Mouse (Mus musculus) left cerebral cortex, postnatal 25 days (tissue): Measurements from ENCODE around the gene Usf3. TPM values are rescaled to one million over a fixed set of nuclear protein-coding genes. Genes with fewer than 3 reads are reported as not detected.

ENCODE experiments used
- DNase-seq, 2 experiments: peaks; one replicate each; pipeline ENCODE4 v3.0.0; 2022; ENCODE audit warnings: low spot score in 2 of 2, mixed read lengths in 1 of 2
- intact Hi-C: fragments of 180-260 bp; cut with DNase I; formaldehyde crosslinking; loops from one replicate; pipeline ENCODE4 v1.15.1; 2025
- total RNA-seq, 2 experiments: library from RNA; stranded (reverse); gene quantifications; 2 replicates each; pipeline ENCODE4 v1.2.3; 2021

Gene Usf3
- total RNA-seq, 2 experiments from 2014 or later = 37.5 to 38.4 TPM

DNA sequence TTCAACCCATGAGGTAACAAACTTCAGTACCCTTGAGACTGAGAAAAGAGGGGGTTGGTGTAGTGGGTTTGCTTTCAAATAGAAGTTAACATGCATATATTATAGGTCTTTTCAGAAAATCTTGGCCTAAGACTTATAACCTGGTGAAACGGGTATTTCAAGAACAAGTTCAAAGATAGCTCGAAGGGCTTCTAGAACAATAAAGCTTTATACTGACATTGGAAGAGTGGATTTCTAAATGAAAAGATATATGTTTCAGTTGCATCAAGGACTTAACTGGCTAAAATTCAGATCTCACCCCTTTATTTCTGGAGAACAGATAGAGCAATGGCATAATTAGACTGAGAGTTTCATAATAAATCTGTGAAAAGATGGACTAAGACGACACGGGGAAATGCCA is 4.1 kb upstream of the Usf3 start:
- no peak for DNase-seq
- intact Hi-C loops = no loop called here

- DNase-seq = peak; percentile 98 to 100
- intact Hi-C loops = loop anchor here (2.0 to 5.0 kb wide), 3 partner anchors 34 to 190 kb away; partner anchors contain the start of genes Atp6v1a, Naa50 and Spice1
These were observed 520 bp upstream of the Usf3 start for GRCm38 (mm10) chr16:44172297-44173154.

- DNase-seq = no peak
- intact Hi-C loops = loop anchor here (2.0 to 5.0 kb wide), 3 partner anchors 35 to 188 kb away; partner anchors contain the start of genes Atp6v1a, Naa50 and Spice1
These were observed 1.0 kb downstream of the Usf3 start for GRCm38 (mm10) chr16:44173966-44174530.

GRCm38 (mm10) chr16:44175001-44175400 is 2.0 kb downstream of the Usf3 start:
- intact Hi-C loops = no loop called here

DNA sequence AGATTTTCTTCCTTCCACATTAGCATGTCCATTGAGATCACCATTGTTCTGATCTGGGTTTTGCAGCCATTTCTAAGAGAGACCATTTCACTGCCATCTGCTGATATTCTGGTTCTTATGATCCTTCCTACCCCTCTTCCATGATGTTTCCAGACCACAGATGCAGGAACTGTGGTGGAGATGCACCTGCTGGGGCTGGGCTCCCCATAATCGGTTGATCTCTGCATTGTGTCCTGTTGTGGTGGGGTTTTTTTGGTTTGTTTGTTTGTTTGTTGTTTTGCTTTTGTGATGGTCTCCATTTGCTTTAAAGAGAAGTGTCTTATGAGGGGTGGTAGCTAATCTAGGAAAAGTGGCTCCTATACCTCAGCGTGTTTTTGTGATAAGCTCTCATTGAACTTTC is 3.5 kb downstream of the Usf3 start:
- no peak for DNase-seq
- intact Hi-C loops = no loop called here

More at GRCm38 (mm10) chr16:44175001-44175400, 2.0 kb downstream of the Usf3 start:
- DNase-seq = no peak

DNA sequence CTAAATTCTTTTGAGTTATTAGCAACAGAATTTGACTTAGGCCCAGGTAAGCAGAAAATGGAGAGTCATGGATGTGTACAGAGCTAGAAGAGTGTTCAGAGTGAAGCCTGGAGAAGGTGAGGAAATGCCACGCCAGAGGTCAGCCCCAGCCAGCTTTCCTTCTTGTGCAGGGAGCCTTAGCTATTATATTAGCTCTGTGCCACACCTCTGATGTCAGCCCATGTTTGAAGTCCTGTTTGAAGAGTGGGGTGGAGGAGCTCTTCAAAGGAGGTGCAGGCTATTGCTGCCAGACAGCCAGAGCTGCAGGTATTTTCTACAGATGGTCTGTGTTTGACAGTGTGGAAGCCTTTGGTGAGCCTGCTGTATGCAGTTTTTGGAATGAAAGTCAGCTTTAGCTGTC is 5.5 kb downstream of the Usf3 start:
- intact Hi-C loops = no loop called here

DNA sequence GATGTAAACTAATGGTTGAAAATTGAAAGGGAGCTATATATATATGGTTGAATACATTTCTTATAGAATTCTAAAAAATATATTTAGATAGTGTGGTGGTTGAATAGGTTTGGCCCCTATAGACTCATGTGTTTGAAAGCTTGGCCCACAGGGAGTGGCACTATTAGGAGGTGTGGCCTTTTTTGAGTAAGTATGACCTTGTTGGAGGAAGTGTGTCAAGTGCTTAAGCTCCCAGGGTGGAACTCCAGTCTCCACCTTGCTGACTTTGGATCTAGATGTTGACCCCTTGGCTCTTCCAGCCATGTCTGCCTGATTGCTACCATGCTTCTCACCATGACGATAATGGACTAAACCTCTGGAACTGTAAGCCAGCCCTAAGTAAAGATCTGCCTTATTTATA is 9.6 kb downstream of the Usf3 start:
- DNase-seq = no peak
- intact Hi-C loops = no loop called here

More for the DNA sequence above, 5.5 kb downstream of the Usf3 start:
- DNase-seq = no peak

DNA sequence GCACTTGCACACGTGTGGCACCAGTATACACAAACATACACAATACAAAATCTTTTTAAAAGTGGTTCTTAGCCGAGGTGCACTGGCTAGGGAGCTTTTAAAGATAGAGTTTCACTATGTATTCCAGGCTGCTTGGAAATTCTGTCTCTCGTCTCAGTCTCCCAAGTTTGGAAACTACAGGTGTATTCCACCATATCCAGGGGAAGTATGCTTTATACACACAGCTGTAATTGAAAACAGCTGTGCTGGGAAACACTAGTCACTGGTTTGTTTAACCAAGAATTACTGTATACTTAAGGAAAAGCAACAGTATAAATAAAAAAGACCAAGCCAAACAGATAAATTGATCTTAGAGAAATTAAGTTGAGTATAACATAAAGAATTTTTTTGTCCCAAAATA is 11.7 kb downstream of the Usf3 start:
- no peak for DNase-seq
- intact Hi-C loops = no loop called here

DNA sequence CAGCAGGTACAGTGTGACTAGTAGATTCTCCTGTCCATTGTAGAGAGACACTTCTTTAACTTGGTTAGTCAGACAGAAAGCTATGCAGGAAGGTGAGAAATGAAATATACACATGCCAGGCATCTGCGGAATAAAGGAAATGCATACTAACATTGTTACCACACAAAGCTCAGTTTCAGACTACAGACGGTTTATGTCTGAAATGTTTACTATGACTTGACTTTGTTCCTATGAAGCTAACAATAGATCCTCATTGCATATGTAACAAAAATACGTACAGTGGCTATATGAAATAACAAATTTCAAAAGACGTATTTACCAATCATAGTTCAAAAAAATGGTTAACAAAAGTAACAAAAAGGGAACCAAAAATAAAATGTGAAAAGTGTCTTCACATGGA is 14.1 kb downstream of the Usf3 start:
- intact Hi-C loops = no loop called here
- no peak for DNase-seq

DNA sequence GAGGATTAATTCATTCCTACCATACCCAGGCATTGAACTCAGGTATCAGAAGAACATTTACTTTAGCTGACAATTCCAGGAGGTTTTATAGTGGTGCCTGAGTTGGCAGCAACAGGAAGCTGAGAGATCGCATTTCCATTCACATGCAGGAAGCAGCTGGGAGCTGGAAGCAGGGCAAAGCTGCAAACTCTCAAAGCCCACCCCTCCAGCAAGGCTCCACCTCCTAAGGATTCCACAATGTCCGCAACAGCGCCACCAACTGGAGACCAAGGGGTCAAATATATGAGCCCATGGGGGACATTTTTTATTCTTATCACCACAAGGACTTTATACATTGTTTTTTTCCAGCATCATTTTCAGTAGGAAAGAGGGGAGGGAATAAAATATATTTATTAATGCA is 15.7 kb downstream of the Usf3 start:
- DNase-seq = no peak
- intact Hi-C loops = no loop called here

DNA sequence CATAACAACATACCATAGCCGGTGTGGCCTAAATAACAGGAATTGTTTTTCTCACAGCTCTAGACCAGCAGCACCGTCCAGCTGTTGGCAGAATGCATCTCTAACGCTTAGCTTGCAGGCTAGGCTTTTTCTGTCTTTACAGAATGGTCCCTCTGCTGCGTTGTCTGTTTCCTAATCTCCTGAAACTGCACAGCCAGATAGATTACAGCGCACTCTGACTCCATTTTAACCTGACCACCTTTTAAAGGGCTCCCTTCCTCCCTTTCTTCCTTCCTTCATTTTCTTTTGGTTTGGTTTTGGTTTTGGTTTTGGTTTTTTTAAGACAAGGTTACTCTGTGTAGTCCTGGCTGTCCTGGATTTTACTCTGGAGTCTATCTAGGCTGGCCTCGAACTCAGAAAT is 17.0 kb downstream of the Usf3 start:
- no peak for DNase-seq
- intact Hi-C loops = no loop called here

DNA sequence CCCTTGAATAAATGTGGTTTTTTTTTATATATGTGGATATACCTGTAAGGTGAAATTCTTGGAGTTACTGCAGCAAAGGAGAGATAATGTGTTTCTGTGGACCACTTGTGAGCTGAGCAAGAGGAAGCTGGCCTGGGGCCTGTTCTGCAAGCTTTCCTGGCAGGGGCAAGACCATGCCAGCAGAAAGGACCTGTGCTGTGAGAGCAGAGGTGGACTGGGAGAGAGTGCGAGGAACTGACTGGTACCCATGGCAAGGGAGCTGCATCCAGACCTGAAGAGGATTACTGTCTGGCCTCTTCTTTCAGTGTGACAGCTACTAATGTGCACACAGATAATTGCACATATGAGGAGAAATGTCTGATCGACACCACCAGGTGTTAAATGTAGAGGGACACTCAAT is 17.9 kb downstream of the Usf3 start:
- intact Hi-C loops = no loop called here
- no peak for DNase-seq

DNA sequence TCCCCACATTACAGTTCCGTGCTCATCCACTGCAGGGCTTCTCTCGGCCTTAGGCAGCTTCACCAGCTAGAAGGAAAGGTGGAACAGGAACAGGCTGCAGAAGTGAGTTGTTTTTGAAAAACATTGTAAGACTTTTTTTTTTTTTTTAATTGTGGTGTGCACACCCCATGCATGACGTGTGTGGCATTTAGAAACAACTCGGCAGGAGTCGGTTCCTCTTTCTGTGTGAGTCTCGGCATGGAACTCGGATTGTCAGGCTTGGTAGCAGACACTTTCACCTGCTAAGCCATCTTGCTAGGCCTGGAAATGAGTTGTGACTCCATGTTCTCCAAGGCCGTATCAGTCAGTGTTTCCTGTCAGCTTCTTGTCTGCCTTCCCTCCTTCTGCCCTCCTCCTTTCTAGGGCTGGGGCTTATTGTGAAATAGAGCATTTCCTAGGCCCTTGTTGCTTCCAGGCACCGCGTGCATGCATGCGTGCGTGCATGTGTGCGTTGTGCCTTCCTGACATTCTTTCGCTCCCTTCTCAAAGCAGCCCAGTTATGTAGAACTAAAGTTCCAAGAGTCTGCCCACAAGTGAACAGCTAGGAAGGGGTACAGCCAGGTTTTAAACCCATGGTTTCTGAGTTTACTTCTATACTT is 26.1 kb downstream of the Usf3 start:
- intact Hi-C loops = no loop called here
- DNase-seq = no peak

GRCm38 (mm10) chr16:44200146-44200545 is 27.1 kb downstream of the Usf3 start:
- DNase-seq = no peak
- intact Hi-C loops = no loop called here

- intact Hi-C loops = no loop called here
- DNase-seq = no peak
These were observed 31.3 kb downstream of the Usf3 start for GRCm38 (mm10) chr16:44204331-44204730.

DNA sequence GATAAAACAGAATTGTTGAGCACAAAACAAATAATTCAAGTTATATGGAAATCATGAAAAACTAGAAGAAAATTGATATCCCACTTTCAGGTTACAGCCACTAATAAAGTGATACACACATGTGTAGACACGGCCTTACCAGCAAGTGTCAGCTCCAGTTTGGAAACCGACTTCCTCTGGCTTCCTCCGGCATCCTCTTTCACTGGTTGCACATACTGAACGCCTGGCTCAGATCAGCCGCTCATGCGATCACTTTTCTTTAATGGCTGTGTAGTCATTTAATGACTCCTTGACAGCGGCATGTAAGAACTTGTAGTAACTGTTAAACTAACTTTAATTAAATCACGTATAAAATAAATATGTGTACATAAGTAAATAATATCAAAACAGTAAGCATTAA is 32.9 kb downstream of the Usf3 start:
- DNase-seq = no peak
- intact Hi-C loops = no loop called here

DNA sequence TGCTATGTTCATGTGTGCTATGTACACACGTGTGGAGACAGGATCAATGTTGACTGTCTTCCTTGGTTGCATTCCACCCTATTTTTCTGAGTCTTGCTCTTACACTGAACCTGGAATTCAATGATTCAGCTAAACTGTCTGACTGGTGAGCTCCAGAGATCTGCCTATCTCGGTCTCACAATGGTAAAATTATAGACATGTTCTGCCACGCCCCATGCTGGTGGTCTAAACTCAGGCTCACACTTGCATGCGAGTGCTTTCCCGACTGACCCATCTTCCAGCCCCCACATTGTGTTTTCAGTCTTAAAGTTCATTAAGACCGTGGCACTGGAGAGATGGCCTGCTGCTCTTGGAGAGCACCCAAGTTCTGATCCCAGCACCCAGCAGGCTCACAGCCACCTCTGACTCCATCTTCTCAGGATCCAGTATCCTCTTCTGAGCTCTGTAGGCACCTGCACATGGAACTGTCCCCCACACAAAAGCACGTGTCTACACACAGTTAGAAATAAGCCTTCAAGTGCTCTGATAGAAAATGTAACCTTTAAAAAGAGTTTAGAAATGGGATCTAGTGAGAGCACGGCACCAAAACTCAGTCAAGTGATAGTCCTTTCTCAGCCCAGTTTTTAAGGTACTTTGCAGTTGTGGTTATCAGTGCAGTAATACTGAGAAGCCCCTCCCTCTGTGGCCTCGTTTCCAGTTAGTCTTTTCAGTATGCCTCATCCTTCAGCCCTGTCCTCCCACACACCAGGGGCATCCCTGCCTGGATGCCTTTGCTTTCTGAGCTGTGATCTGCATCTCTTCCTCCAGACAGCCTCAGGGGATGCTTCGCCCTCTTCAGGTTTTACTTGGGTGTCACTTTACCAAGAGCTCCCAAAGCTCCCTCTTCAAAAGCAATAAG is 37.4 kb downstream of the Usf3 start:
- peak in 1 of 2 experiments; percentile 13 for DNase-seq
- intact Hi-C loops = no loop called here

GRCm38 (mm10) chr16:44211054-44211414 is 38.0 kb downstream of the Usf3 start:
- DNase-seq = no peak
- intact Hi-C loops = no loop called here

DNA sequence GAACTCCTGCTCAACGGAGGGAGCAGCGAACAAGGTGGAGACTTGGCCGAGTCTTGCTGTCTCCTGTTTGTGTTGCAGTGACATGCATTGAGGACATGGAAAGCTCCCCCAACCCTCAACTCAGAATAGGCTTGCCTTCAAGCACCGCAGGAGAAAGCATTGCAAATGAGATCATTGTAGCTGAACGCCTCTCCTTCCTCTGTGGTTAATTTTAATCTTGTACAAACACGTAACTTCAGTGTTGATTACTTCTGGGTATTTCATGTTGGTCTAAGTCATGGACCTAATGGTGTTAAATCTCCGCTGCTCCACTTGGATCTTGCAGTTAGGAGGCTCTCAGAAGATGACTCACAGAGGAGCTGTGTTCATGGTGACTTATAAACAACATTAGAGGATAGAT is 39.7 kb downstream of the Usf3 start:
- intact Hi-C loops = no loop called here
- no peak for DNase-seq

- intact Hi-C loops = no loop called here
- no peak for DNase-seq
These were observed 42.5 kb downstream of the Usf3 start for GRCm38 (mm10) chr16:44215513-44215912.
